Mouse (Mus musculus) retina, adult 2 months (tissue): ENCODE data around the gene Rap2a.

ENCODE experiments used
- DNase-seq: peaks from one replicate; pipeline ENCODE4 v3.0.0-alpha.2; 2012; ENCODE audit warnings: low read depth, low spot score

Gene Rap2a

GRCm38 (mm10) chr14:120499601-120500000 is 21.4 kb downstream of the Rap2a start:
- DNase-seq: no peak

DNA sequence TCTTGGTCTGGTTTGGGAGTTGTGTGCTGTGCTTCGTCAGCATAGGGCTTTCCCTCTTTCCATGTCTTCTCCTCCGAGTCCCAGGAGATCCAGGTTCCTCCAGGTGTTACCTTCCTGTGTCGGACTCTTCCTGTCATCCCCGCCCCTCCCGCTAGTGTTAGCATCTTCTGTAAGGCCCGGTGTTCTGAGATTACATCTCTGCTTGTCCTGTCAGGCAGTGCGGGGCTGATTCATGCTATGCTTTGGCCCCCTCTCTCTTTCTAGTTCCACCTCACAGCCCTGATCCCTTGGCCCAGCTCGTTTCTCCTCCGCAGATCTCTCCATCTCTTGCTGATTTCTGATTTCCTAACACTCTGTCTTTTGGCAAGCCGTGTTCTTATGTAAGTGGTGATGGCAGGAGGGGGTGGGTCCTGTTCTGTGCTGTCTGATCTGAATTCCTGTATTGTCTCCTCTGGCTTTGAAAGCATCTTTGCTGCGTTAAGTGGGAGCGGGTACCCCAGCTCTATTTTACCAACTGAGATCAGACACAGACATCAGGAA is 21.8 kb downstream of the Rap2a start:
- DNase-seq: no peak

- DNase-seq: no peak
These were observed 22.5 kb downstream of the Rap2a start for GRCm38 (mm10) chr14:120500791-120501190.

- no peak for DNase-seq
These were observed 25.4 kb downstream of the Rap2a start for GRCm38 (mm10) chr14:120503641-120504040.

- DNase-seq: no peak
These were observed 26.2 kb downstream of the Rap2a start for GRCm38 (mm10) chr14:120504423-120504822.

DNA sequence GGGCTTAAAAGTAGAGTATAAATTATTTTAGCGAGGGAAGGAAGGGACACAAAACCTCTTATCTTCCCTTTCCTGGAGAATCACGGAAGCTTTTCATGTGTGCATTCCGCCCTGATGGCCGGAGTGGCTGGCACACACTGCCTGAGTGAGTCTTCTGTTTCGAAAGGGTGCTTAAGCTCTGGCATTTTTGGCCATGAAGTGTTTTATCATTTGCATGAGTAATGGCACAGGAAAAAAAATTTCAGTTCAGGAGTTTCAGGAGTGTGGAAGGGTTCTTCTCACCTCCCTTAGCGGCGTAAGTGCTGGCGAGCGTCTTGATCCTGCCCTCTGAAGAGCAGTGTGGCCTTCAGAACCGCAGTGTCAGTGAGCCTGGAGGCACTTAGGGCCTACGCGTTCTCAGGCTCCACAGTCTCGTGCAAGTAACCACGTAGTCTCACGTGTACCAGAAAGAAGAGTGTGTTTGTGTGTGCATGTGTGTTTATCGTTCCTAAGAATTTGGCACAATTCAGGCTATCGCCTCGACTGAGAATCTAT is 26.8 kb downstream of the Rap2a start:
- DNase-seq: no peak

DNA sequence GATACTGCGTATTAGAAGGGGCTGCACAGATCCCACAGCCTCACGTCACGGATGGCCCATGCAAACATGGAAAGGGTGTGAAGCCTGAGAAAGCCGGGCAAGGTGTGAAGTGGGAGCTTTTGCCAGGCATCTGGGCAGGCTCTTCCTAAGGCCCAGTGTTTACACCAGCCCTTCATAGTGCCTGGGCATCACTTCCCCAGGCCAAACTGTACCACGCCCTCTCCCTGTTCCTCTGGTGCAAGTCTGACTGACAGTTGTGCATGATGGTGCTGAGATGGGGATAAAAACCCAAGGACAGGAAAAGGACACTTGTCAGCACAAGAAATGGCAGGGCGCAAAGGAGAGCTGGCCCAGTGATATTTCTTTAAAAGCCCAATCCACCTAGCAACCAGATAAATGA is 27.7 kb downstream of the Rap2a start:
- no peak for DNase-seq

DNA sequence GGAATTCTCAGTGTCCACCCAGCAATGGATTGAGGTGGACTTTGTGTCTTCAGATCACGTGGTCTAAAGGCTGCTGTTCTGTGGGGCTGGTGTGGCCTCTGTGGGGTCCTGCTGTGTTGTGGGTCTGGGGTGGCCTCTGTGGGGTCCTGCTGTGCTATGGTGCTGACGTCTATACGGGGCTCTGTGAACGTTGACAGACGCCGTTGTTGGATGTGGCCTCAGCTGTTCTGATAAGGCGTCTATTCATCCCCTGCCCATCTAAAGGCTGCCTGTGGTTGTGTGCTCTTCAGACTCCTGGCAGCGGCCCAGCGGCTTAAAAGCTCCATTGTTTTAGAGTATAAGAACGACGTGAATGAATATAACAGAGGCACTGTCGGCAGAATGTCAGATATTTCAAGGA is 29.3 kb downstream of the Rap2a start:
- no peak for DNase-seq

GRCm38 (mm10) chr14:120508566-120509365 is 30.5 kb downstream of the Rap2a start:
- DNase-seq: no peak

DNA sequence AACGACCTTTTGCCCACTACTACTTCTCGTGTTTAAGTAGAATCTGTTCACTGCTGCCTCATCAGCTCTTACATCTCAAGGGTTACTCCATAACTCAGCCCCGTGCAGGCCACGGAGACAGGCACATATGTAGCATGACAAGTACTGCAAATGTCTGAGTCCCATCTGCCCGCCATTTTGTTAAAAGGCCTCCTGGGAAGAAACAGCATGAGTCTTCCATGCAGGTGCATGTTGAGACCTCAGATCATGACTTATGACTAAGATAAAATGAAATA is 31.1 kb downstream of the Rap2a start:
- DNase-seq: no peak

GRCm38 (mm10) chr14:120511821-120512220 is 33.6 kb downstream of the Rap2a start:
- DNase-seq: no peak

- DNase-seq: no peak
These were observed 36.6 kb downstream of the Rap2a start for GRCm38 (mm10) chr14:120514821-120515271.

GRCm38 (mm10) chr14:120515376-120515775 is 37.1 kb downstream of the Rap2a start:
- no peak for DNase-seq

DNA sequence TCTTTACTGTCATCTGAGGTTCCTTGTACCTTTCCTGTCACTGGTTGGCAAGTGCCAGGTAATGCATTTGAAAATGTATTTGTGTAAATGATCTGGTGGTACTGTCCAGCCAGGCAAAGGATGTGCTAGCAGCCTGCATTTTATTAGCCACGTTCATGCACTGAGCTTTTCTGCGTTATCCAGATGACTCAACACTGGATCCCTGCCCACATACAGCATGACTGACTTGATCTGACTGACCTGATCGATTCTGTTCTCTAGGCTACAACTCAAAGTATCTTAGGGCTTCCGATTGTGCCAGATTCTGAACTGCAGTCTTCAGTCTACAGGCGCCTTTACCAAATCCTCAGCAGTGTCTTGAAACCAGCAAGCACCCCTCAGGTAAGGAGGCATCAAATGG is 40.5 kb downstream of the Rap2a start:
- DNase-seq: no peak

DNA sequence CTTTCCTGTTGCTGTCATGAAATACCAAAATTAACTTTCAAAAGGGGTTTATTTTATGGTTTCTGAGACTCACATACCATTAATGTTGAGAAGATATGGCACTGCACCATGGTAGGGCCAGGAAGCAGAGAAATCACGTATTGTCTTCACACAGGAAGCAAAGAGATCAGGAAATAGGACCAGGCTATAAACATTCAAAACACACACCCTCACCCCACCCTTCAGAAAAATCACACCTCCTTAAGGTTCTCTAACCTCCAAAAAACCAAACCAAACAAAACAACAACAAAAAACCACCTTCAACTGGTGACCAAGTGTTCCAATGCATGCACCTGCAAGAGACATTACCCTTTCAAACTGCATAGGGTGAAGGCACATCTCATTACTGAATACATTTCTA is 41.7 kb downstream of the Rap2a start:
- no peak for DNase-seq

DNA sequence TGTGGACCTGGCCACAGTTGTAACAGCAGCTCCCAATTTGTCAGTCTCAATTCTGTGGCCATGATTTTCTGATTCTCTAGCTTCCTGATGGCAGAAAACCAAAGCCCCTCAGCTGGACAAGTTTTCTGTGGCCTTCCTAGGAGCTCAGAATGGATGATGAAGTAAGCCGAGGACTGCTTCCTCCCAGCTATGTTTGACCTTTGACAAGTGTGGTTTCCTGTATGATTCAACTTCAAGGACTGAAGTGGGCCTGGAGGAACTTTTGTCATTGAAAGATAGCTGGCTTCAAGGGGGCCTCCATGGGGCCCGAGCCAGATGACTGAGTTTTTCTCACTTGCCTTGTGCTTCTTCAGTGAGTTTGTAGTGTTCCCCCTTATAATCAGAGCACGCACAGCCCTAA is 42.6 kb downstream of the Rap2a start:
- no peak for DNase-seq

GRCm38 (mm10) chr14:120523296-120523695 is 45.1 kb downstream of the Rap2a start:
- DNase-seq: no peak

GRCm38 (mm10) chr14:120525644-120526043 is 47.4 kb downstream of the Rap2a start:
- DNase-seq: no peak

- no peak for DNase-seq
These were observed 55.1 kb downstream of the Rap2a start for GRCm38 (mm10) chr14:120533301-120533700.

DNA sequence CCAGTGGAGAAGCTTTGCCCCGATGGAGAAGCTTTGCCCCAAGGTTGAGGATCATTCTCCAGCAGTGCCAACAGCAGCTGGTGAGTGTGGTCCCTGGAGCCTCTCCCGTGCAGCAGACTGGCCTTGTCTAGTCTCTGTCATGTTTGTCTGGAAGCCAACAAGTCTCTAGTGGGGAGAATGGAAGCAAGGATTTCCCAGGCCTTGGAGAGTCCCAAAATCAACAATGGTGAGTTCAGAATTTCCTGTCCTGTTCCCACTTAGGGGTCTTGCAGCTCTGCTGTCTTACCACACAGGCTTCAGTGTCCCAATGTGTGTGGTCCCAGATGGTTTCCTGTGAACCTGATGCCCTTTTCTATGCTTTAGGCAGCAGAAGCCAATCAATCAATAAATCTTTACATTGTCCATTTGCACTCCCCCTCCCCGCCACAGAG is 56.6 kb downstream of the Rap2a start:
- DNase-seq: no peak

DNA sequence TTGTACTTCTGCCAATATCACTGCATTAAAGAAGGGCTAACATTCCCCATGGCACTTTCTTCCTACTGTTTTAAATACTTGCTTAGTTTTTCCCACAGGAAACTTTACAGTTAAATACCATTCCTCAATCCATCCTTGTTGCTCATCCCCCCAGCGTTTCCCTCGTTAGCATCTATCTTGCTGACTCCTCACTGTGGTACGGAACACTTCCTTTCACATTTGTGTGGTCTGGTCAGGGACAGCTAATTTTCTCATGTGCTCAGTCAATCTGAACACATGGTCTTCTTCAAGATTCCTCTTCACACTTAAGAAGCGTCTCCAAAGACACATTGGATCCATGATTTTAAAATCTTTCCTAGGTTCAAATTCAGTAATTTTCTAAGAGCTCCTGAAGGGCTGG is 57.2 kb downstream of the Rap2a start:
- no peak for DNase-seq

- DNase-seq: no peak
These were observed 57.7 kb downstream of the Rap2a start for GRCm38 (mm10) chr14:120535924-120536323.

GRCm38 (mm10) chr14:120539128-120539527 is 60.9 kb downstream of the Rap2a start:
- no peak for DNase-seq
